Mouse (Mus musculus) frontal cortex, postnatal 36 days (tissue): ENCODE measurements around the gene Lmf2.

Experiments
- DNase-seq, 2 experiments: peaks; one replicate each; pipeline ENCODE4 v3.0.0; 2022; ENCODE audit warnings: low spot score in 2 of 2

Lmf2 gene

GRCm38 (mm10) chr15:89355241-89356187 lies at the start of gene Lmf2, which contains the start of gene Ncaph2:
Gene Lmf2, minus strand, starts transcription at chr15:89355659.
Gene Ncaph2, plus strand, starts transcription at chr15:89355719.
- peak; percentile 94 to 96 for DNase-seq

GRCm38 (mm10) chr15:89404831-89405623 lies 49.6 kb upstream of the Lmf2 start:
- DNase-seq = no peak

- DNase-seq = no peak
Observed at GRCm38 (mm10) chr15:89402471-89402870, 47.0 kb upstream of the Lmf2 start.

- DNase-seq = no peak
Observed at GRCm38 (mm10) chr15:89399716-89400115, 44.3 kb upstream of the Lmf2 start.

- DNase-seq = no peak
Observed at GRCm38 (mm10) chr15:89398146-89398545, 42.7 kb upstream of the Lmf2 start.

GRCm38 (mm10) chr15:89396883-89397282 lies 41.4 kb upstream of the Lmf2 start:
- DNase-seq = no peak

- no peak for DNase-seq
Observed at GRCm38 (mm10) chr15:89390081-89390480, 34.6 kb upstream of the Lmf2 start.

GRCm38 (mm10) chr15:89387127-89387526 lies 31.7 kb upstream of the Lmf2 start:
- DNase-seq = no peak

GRCm38 (mm10) chr15:89384617-89385016 lies 29.2 kb upstream of the Lmf2 start, which contains the start of gene Klhdc7b:
Gene Klhdc7b, plus strand, starts transcription at chr15:89384917.
- DNase-seq = no peak

- DNase-seq = no peak
Observed at GRCm38 (mm10) chr15:89379429-89379828, 24.0 kb upstream of the Lmf2 start.

GRCm38 (mm10) chr15:89378831-89379401 lies 23.5 kb upstream of the Lmf2 start, which contains the start of gene Odf3b:
Gene Odf3b, minus strand, starts transcription at chr15:89379282.
- DNase-seq = no peak

- DNase-seq = no peak
Observed at GRCm38 (mm10) chr15:89377938-89378828, 22.7 kb upstream of the Lmf2 start.

- DNase-seq = no peak
Observed at GRCm38 (mm10) chr15:89377362-89377761, 21.9 kb upstream of the Lmf2 start.

GRCm38 (mm10) chr15:89376957-89377356 lies 21.5 kb upstream of the Lmf2 start, which contains the start of gene Tymp:
Gene Tymp, minus strand, starts transcription at chr15:89377039.
- DNase-seq = no peak

- DNase-seq = no peak
Observed at GRCm38 (mm10) chr15:89376040-89376439, 20.6 kb upstream of the Lmf2 start.

GRCm38 (mm10) chr15:89374801-89375534 lies 19.5 kb upstream of the Lmf2 start:
- DNase-seq = no peak

GRCm38 (mm10) chr15:89374340-89374739 lies 18.9 kb upstream of the Lmf2 start:
- no peak for DNase-seq

GRCm38 (mm10) chr15:89373762-89374248 lies 18.3 kb upstream of the Lmf2 start, which contains the start of gene Sco2:
Gene Sco2, minus strand, starts transcription at chr15:89373846.
- peak; percentile 93 to 94 for DNase-seq

- DNase-seq = peak; percentile 78 to 86
Observed at GRCm38 (mm10) chr15:89373027-89373761, 17.7 kb upstream of the Lmf2 start.
